Mouse (Mus musculus): ENCODE measurements around the gene Ccdc105. TPM values are rescaled to one million over a fixed set of nuclear protein-coding genes. Genes with fewer than 3 reads are reported as not detected.

The Ccdc105 gene
- total RNA-seq, 2 experiments from 2014 or later: not detected

DNA sequence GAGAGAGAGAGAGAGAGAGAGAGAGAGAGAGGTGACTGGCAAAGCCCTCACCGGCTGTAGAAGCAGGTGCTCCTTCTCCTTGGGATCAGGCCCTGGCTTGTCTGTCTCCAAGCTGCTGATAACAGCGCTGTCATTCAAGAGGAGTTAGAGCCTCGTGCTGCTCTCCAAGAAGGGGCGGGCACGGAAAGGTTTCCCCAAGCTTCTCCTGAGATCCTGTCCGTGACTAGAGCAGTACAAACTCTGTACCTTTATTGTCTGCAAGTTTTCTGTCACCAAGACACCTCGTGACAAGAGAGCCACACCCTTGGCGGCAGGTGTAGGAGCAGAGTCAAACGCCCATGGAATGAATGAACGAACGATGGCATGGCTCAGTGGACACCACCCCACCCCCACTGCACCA is 34.8 kb downstream of the Ccdc105 start, which contains the start of gene Casp14:
Gene Casp14 (minus strand): TSS at position 239 of the 400 bp plus-strand sequence.
- no peak for DNase-seq (ENCODE audit: low spot score)
- intact Hi-C loops (cut with DNase I): no loop called here

DNA sequence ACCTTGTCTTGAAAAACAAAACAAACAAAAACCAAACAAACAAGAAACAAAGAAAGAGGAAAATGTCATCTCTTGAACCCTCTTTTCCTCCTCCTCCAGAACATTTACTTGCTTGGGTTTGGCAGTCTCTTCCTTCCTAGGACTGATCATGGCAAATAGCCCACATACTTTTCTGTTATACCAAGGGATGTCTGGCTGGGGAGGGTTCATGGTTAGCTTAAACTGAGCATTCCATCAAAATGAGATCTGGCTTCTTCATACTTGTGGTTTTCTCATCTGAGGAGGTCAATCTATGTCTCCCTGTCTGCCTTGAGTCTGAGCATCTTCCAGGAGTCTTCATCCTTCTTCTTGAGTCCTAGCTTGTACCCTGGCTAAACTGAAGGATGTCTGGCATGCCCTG is 36.6 kb downstream of the Ccdc105 start:
- intact Hi-C loops (cut with DNase I): no loop called here

DNA sequence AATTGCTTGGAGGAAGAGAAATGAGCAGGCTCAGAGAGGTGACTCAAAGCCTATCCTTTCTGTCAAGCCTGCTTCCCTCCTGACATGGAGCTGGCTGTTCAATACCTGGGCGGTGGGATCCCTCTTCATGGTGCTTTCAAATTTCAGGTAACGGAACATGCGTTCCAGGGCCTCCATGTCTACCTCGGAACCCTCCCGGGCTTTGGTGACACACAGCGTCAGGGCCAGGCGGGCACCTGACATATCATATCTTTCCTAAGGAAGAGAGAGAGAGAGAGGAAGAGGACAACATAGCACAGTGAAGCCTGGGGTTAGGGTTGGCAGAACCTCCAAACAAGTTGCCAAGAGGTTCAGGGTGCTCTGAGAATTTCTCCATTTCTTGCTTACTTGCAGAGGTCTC is 37.7 kb downstream of the Ccdc105 start:
- intact Hi-C loops (cut with DNase I): no loop called here
- no peak for DNase-seq (ENCODE audit: low spot score)

More for the DNA sequence above, 36.6 kb downstream of the Ccdc105 start:
- no peak for DNase-seq (ENCODE audit: low spot score)

DNA sequence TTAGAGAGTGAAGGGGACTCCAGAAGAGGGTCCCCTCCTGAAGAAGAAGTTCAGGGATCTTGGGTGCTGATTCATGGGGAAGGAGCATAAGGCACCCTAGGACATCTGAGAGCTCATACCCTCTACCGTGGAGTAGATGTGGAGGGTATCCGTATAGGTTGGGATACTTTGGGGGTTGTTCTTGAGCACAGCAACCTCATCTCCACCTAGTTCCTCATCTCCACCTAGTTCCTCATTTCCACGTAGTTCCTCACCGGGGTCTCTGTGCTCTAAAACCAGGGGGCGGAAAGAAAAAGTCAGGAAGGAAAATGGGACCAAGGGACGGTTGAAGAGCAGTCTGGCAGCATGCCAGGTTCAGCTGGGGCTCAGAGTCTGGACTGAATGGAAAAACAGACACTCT is 38.7 kb downstream of the Ccdc105 start:
- intact Hi-C loops (cut with DNase I): no loop called here
- no peak for DNase-seq (ENCODE audit: low spot score)

DNA sequence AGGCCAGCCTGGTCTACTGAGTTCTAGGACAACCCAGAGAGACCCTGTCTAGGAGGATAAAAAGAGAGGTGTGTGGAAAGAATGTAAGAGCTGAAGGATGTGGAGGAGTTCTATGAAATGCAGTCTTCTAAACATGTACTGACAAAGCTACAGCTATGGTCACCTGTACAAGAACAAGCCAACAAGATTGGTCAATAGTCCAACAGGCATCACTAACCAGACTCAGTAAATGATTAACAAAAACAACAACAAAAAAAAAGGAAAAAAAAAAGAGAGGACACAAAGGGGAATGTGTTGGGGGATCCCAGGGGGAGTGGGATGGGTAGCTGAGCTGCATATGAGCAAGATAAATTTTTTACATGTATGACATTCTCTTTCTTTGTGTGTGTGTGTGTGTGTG is 42.2 kb downstream of the Ccdc105 start:
- no peak for DNase-seq (ENCODE audit: low spot score)
- intact Hi-C loops (cut with DNase I): no loop called here

DNA sequence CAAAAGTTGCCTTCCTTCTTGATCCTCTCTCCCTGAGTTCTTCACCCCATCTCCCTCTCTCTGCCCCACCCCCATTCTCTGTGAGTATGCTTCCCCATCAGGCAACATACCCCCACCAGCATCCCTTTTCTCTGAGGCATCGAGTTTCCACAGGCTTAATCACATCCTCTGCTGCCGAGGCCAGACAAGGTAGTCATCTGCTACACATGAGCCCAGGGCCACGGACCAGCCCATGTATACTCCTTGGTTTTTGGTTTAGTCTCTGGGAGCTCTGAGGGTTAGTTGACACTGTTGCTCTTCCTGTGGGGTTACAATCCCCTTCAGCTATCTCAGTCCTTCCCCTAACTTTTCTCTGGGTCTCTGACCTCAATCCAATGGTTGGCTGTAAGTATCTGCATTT is 52.0 kb downstream of the Ccdc105 start:
- no peak for DNase-seq (ENCODE audit: low spot score)
- intact Hi-C loops (cut with DNase I): no loop called here

Other genes with a start within 250 kb of the Ccdc105 start
- gene Olfr1358, start 235.6 kb downstream of the Ccdc105 start, total RNA-seq (2021): not detected
- gene Ilvbl, start 178.7 kb downstream of the Ccdc105 start, total RNA-seq (2021): 10 to 100 TPM; 32.9 to 34.9 TPM
- 10 to 100 TPM; 12.8 to 13.7 TPM for gene Syde1, start 161.1 kb downstream of the Ccdc105 start, total RNA-seq (2021)
- not detected for gene Olfr1357, start 135.0 kb downstream of the Ccdc105 start, total RNA-seq (2021)
- not detected for gene Casp14, start 34.8 kb downstream of the Ccdc105 start, total RNA-seq (2021)
- not detected for gene Slc1a6, start 27.4 kb upstream of the Ccdc105 start, total RNA-seq (2021)
- not detected for gene Olfr1356, start 99.1 kb upstream of the Ccdc105 start, total RNA-seq (2021)
- gene Olfr1355, start 122.5 kb upstream of the Ccdc105 start, total RNA-seq (2021): not detected
- gene Olfr1354, start 160.1 kb upstream of the Ccdc105 start, total RNA-seq (2021): not detected
- gene Olfr8, start 197.6 kb upstream of the Ccdc105 start, total RNA-seq (2021): not detected
- not detected for gene Olfr1353, start 210.2 kb upstream of the Ccdc105 start, total RNA-seq (2021)
- gene Olfr1352, start 228.0 kb upstream of the Ccdc105 start, total RNA-seq (2021): not detected

Data from heart, postnatal 25 days (tissue).